Mouse (Mus musculus) G1E (cell line): ENCODE measurements around the gene Myzap.
"Not testable (repeated sequence)": the region's sequence is repeated elsewhere in the genome, so short reads cannot be mapped to it uniquely, and the experiment has no call there.

Experiments used
- CTCF ChIP-seq: IDR thresholded peaks from 2 replicates; pipeline ENCODE4 v1.5.1; 2012; ENCODE audit warnings: low read depth, low read length, inconsistent platforms, mixed read lengths
- POLR2AphosphoS5 ChIP-seq: IDR thresholded peaks from 2 replicates; pipeline ENCODE4 v1.6.1; 2012; ENCODE audit warnings: low read depth, low read length, inconsistent platforms; ENCODE audit not compliant: insufficient replicate concordance

DNA sequence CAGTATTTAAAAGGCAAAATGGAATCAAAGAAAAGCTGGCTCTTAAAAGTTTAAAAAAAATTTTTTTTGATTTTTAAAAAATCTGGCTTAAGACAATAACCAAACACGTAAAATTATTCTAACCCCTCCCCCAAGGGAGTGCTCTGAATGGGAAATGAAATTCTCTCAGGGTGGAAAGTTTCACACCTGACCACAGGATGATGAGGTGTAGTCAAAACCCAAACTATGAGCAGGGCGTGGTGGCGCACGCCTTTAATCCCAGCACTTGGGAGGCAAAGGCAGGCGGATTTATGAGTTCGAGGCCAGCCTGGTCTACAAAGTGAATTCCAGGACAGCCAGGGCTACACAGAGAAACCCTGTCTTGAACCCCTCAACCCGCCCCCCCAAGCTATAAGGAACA is 108.3 kb downstream of the Myzap start:
- TF ChIP-seq CTCF, POLR2AphosphoS5: not testable (repeated sequence)
